Mouse (Mus musculus) hindbrain, embryonic 15.5 days (tissue): ENCODE results near the gene Defb21. TPM values are rescaled to one million over a fixed set of nuclear protein-coding genes. Genes with fewer than 3 reads are reported as not detected.

ENCODE experiments used
- ATAC-seq: fragments of 200-750 bp; cut with Nextera tagmentation; 2 replicates; pipeline ENCODE4 v1.8.0; 2017; ENCODE audit warnings: low read depth, moderate number of reproducible peaks, moderate TSS enrichment; ENCODE audit not compliant: low FRiP score
- H3K27ac ChIP-seq: fragments of 300-500 bp; sonication (generic); replicated peaks from 2 replicates; pipeline ENCODE4 v1.5.1; 2015; ENCODE audit warnings: mild to moderate bottlenecking, inconsistent platforms
- H3K27me3 ChIP-seq: fragments of 300-500 bp; sonication (generic); 2 replicates; pipeline ENCODE4 v1.6.1; 2015; ENCODE audit warnings: control low read depth, inconsistent platforms
- H3K36me3 ChIP-seq: fragments of 300-500 bp; sonication (generic); 2 replicates; pipeline ENCODE4 v1.6.1; 2015; ENCODE audit warnings: control low read depth, inconsistent platforms
- H3K4me1 ChIP-seq: fragments of 300-500 bp; sonication (generic); replicated peaks from 2 replicates; pipeline ENCODE4 v1.6.1; 2015; ENCODE audit warnings: control low read depth, inconsistent platforms
- H3K4me2 ChIP-seq: fragments of 300-500 bp; sonication (generic); 2 replicates; pipeline ENCODE4 v1.6.1; 2015; ENCODE audit warnings: moderate library complexity, mild to moderate bottlenecking, inconsistent platforms
- H3K4me3 ChIP-seq: fragments of 300-500 bp; sonication (generic); 2 replicates; pipeline ENCODE4 v1.5.1; 2015; ENCODE audit warnings: mild to moderate bottlenecking, inconsistent platforms
- H3K9ac ChIP-seq: fragments of 300-500 bp; sonication (generic); 2 replicates; pipeline ENCODE4 v1.6.1; 2015; ENCODE audit warnings: inconsistent platforms
- H3K9me3 ChIP-seq: fragments of 300-500 bp; sonication (generic); 2 replicates; pipeline ENCODE4 v1.6.1; 2016; ENCODE audit warnings: control low read depth, inconsistent platforms
- WGBS: fragments of 180-500 bp; shearing (Covaris S2); methylation state at CpG from one replicate; pipeline ENCODE4 v1.1.7; 2015; 5-methylcytosine and 5-hydroxymethylcytosine counted together
- polyA plus RNA-seq: library from polyadenylated mRNA; unstranded; fragments of >200 nt; fragmentation: Nextera tagmentation; extraction: Ambion mirVana; gene quantifications from 2 replicates; pipeline ENCODE4 v1.2.1, GENCODE M21; 2015

Defb21 gene
- not detected in 2 replicates for polyA plus RNA-seq

- Histone ChIP-seq H3K4me3 (no peak within 1 kb of the TSS), H3K9me3 (no peaks in the 10 kb centered on the region), H3K27me3 (no peaks in the 10 kb centered on the region), H3K4me2 (no peak within 1 kb of the TSS), H3K27ac (no peak within 1 kb of the TSS), H3K4me1 (no peaks in the 10 kb centered on the region), H3K36me3 (no peaks in the 10 kb centered on the region), H3K9ac (no peak within 1 kb of the TSS)
- WGBS = 65% methylated on average over 11 of the region's 11 CpGs
- no peak for ATAC-seq
Measured at GRCm38 (mm10) chr2:152572114-152572794, at the start of gene Defb21. Gene Defb21 (plus strand): TSS chr2:152572744.

GRCm38 (mm10) chr2:152539944-152540710 is 32.4 kb upstream of the Defb21 start, which contains the start of gene Defb29:
Gene Defb29 (minus strand): TSS chr2:152540098.
- no peak within 1 kb of the TSS for H3K4me3 ChIP-seq
- 56% methylated on average over 13 of the region's 13 CpGs for WGBS

DNA sequence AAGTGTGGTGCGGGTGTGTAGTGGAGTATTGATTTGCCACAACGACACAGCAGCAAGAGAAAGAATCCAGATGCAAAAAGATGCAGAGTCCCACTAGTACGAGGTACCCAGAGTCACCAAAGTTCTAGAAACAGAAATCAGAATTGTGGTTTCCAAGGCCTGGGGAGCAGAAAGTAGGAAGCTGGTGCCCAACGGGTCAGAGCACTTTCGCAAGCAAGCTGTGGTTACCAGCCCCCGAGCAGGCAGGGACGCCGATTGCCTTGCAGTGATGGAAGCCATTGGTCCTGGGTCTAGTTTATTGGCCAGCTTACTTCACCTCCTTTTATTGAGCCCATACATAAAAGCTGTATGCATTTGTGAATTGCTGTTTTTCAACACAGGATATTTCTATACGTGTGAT is 30.6 kb upstream of the Defb21 start:
- whole genome bisulfite sequencing = 90% methylated on average over 9 of the region's 9 CpGs
- no peaks in the 10 kb centered on the region for H3K4me1 ChIP-seq

More at GRCm38 (mm10) chr2:152539944-152540710, 32.4 kb upstream of the Defb21 start, which contains the start of gene Defb29:
- no peaks in the 10 kb centered on the region for H3K27me3 ChIP-seq
- no peak within 1 kb of the TSS for H3K9ac ChIP-seq
- H3K4me1 ChIP-seq = no peaks in the 10 kb centered on the region
- no peak within 1 kb of the TSS for H3K27ac ChIP-seq
- no peak for ATAC-seq
- no peaks in the 10 kb centered on the region for H3K36me3 ChIP-seq
- H3K4me2 ChIP-seq = no peak within 1 kb of the TSS
- no peaks in the 10 kb centered on the region for H3K9me3 ChIP-seq

DNA sequence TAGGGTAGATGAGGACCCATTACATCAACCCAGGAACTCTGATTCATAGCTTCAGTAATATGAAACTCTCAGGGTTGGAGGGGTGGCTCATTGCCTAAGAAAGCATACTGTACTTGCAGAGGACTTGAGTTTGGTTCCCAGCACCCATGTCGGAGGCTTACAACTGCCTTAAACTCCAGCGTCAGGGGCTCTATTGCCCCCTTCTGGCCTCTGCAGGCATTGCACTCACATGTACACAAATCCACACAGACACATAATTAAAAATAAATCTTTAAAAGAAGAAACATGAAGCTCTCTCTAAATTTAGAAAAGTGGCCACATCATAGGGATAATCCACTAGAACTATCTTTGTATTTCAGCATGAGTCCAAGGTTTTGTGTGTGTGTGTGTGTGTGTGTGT is 29.6 kb upstream of the Defb21 start:
- H3K4me2 ChIP-seq = no peak overlapping the region
- H3K9ac ChIP-seq = no peak overlapping the region
- H3K4me1 ChIP-seq = no peaks in the 10 kb centered on the region
- no peaks in the 10 kb centered on the region for H3K36me3 ChIP-seq
- no peaks in the 10 kb centered on the region for H3K9me3 ChIP-seq
- no peaks in the 10 kb centered on the region for H3K27me3 ChIP-seq
- no peak overlapping the region for H3K27ac ChIP-seq
- 82% methylated on average over 2 of the region's 2 CpGs for WGBS
- no peak for ATAC-seq
- H3K4me3 ChIP-seq = no peak overlapping the region

More for the DNA sequence above, 30.6 kb upstream of the Defb21 start:
- Histone ChIP-seq H3K9ac (no peak overlapping the region), H3K4me3 (no peak overlapping the region), H3K27me3 (no peaks in the 10 kb centered on the region), H3K9me3 (no peaks in the 10 kb centered on the region), H3K27ac (no peak overlapping the region), H3K36me3 (no peaks in the 10 kb centered on the region), H3K4me2 (no peak overlapping the region)
- no peak for ATAC-seq

- H3K27ac ChIP-seq = no peak overlapping the region
- WGBS = 80% methylated on average over 4 of the region's 4 CpGs
- no peaks in the 10 kb centered on the region for H3K36me3 ChIP-seq
- H3K9me3 ChIP-seq = no peaks in the 10 kb centered on the region
- H3K4me3 ChIP-seq = no peak overlapping the region
- H3K27me3 ChIP-seq = no peaks in the 10 kb centered on the region
- no peak for ATAC-seq
- H3K4me2 ChIP-seq = no peak overlapping the region
- no peak overlapping the region for H3K9ac ChIP-seq
- H3K4me1 ChIP-seq = no peaks in the 10 kb centered on the region
Measured at GRCm38 (mm10) chr2:152543478-152543877, 29.1 kb upstream of the Defb21 start.

GRCm38 (mm10) chr2:152544691-152545090 is 27.9 kb upstream of the Defb21 start:
- ATAC-seq = no peak
- Histone ChIP-seq H3K9ac (no peak overlapping the region), H3K4me2 (no peak overlapping the region), H3K9me3 (no peaks in the 10 kb centered on the region), H3K4me1 (no peaks in the 10 kb centered on the region), H3K4me3 (no peak overlapping the region), H3K36me3 (no peaks in the 10 kb centered on the region), H3K27ac (no peak overlapping the region), H3K27me3 (no peaks in the 10 kb centered on the region)
- 19% methylated on average over 4 of the region's 4 CpGs for WGBS

- Histone ChIP-seq H3K9me3 (no peaks in the 10 kb centered on the region), H3K4me3 (no peak overlapping the region), H3K27me3 (no peaks in the 10 kb centered on the region), H3K27ac (no peak overlapping the region), H3K36me3 (no peaks in the 10 kb centered on the region), H3K4me2 (no peak overlapping the region), H3K9ac (no peak overlapping the region), H3K4me1 (no peaks in the 10 kb centered on the region)
- 64% methylated on average over 5 of the region's 5 CpGs for WGBS
- no peak for ATAC-seq
Measured at GRCm38 (mm10) chr2:152548124-152548523, 24.4 kb upstream of the Defb21 start.

GRCm38 (mm10) chr2:152553774-152554423 is 18.6 kb upstream of the Defb21 start:
- no peaks in the 10 kb centered on the region for H3K4me1 ChIP-seq
- H3K27ac ChIP-seq = no peak overlapping the region
- H3K9ac ChIP-seq = 0 out of 2 replicates have a peak overlapping the region, but pooled peaks have one; percentile 13
- no peaks in the 10 kb centered on the region for H3K9me3 ChIP-seq
- H3K27me3 ChIP-seq = no peaks in the 10 kb centered on the region
- H3K36me3 ChIP-seq = no peaks in the 10 kb centered on the region
- 16% methylated on average over 16 of the region's 16 CpGs for WGBS
- ATAC-seq = peak; percentile 45; the same call in 1 of the 2 replicates
- peak overlapping the region; percentile 50 for H3K4me2 ChIP-seq
- H3K4me3 ChIP-seq = peak overlapping the region; percentile 17; the same call in 1 of the 2 replicates

GRCm38 (mm10) chr2:152556655-152557054 is 15.9 kb upstream of the Defb21 start:
- no peaks in the 10 kb centered on the region for H3K36me3 ChIP-seq
- no peaks in the 10 kb centered on the region for H3K27me3 ChIP-seq
- H3K4me3 ChIP-seq = no peak overlapping the region
- no peak overlapping the region for H3K27ac ChIP-seq
- no peaks in the 10 kb centered on the region for H3K9me3 ChIP-seq
- WGBS = 89% methylated on average over 7 of the region's 7 CpGs
- no peak overlapping the region for H3K9ac ChIP-seq
- no peak overlapping the region for H3K4me2 ChIP-seq
- no peak for ATAC-seq
- no peaks in the 10 kb centered on the region for H3K4me1 ChIP-seq

- no peak for ATAC-seq
- Histone ChIP-seq H3K4me1 (no peaks in the 10 kb centered on the region), H3K9me3 (no peaks in the 10 kb centered on the region), H3K27ac (no peak within 1 kb of the TSS), H3K9ac (no peak within 1 kb of the TSS), H3K4me3 (no peak within 1 kb of the TSS), H3K36me3 (no peaks in the 10 kb centered on the region), H3K4me2 (no peak within 1 kb of the TSS), H3K27me3 (no peaks in the 10 kb centered on the region)
- WGBS = 88% methylated on average over 5 of the region's 5 CpGs
Measured at GRCm38 (mm10) chr2:152569038-152569437, 3.5 kb upstream of the Defb21 start, which contains the start of gene Gm17416. Gene Gm17416 (plus strand): TSS chr2:152569338.

GRCm38 (mm10) chr2:152569881-152570280 is 2.7 kb upstream of the Defb21 start:
- no peak for ATAC-seq
- no peaks in the 10 kb centered on the region for H3K4me1 ChIP-seq
- H3K27ac ChIP-seq = no peak overlapping the region
- no peaks in the 10 kb centered on the region for H3K9me3 ChIP-seq
- no peak overlapping the region for H3K9ac ChIP-seq
- WGBS = 83% methylated on average over 4 of the region's 4 CpGs
- no peak overlapping the region for H3K4me3 ChIP-seq
- no peaks in the 10 kb centered on the region for H3K27me3 ChIP-seq
- H3K36me3 ChIP-seq = no peaks in the 10 kb centered on the region
- no peak overlapping the region for H3K4me2 ChIP-seq

DNA sequence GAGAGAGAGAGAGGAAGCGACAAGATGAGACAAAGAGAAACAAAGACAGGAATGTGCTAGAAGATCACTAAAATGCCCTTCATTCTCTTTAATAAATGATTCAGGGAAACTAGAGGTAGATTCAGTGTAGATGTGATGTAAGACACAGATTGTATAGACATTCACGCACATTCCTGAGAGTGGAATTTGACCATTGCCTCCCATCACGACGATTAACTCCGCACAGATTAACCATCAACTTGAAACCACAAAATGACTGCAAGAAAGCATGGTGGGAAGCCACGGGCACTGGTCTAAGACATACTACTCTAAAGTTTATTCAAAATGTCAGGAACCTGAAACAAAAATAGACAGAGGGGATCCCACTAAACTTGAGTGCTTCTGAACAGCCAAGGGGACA is 2.2 kb upstream of the Defb21 start:
- H3K4me2 ChIP-seq = no peak overlapping the region
- no peak overlapping the region for H3K27ac ChIP-seq
- whole genome bisulfite sequencing = 84% methylated on average over 6 of the region's 6 CpGs
- no peak overlapping the region for H3K4me3 ChIP-seq
- H3K4me1 ChIP-seq = no peaks in the 10 kb centered on the region
- H3K36me3 ChIP-seq = no peaks in the 10 kb centered on the region
- no peak overlapping the region for H3K9ac ChIP-seq
- no peaks in the 10 kb centered on the region for H3K9me3 ChIP-seq
- no peak for ATAC-seq
- no peaks in the 10 kb centered on the region for H3K27me3 ChIP-seq
